12 mouse cellular contexts compared by ENCODE assay signal in genomic region chr5:74738312-74738711, GRCm38 (mm10). TPM values are rescaled to one million over a fixed set of nuclear protein-coding genes. Genes with fewer than 3 reads are reported as not detected.
A peak's percentile ranks its signal among the peaks of the same experiment; 100 is the strongest.
DNase-seq lines count a peak whose midpoint lies in the region; ATAC-seq and TF ChIP-seq lines count a peak whose summit lies in the region.
"Had no signal": no experiment of that assay in that cellular context is flagged by ENCODE, and none has a peak within 500 bp of the region (broad histone marks: within the 10 kb centered on the region; RNA-seq: fewer than 3 reads in every experiment).

No protein-coding gene starts in this region.

- H3K4me1 ChIP-seq in embryonic facial prominence, embryonic 15.5 days: peaks cover 22% of the 10 kb centered on the region
- H3K4me1 ChIP-seq in stomach, postnatal 0 days (replicated peaks; ENCODE audit: control insufficient read depth, insufficient read depth): no peaks in the 10 kb centered on the region

- no peak overlapping the region for H3K9ac ChIP-seq in embryonic facial prominence, embryonic 15.5 days
- H3K9ac ChIP-seq in stomach, postnatal 0 days (ENCODE audit: low read length): no peak overlapping the region
- H3K9ac ChIP-seq: hindbrain, embryonic 14.5 days; liver, embryonic 14.5 days had no signal

- H3K9me3 ChIP-seq in embryonic facial prominence, embryonic 15.5 days (replicated peaks): no peaks in the 10 kb centered on the region
- H3K9me3 ChIP-seq in stomach, postnatal 0 days (ENCODE audit: control insufficient read depth, low read length): no peaks in the 10 kb centered on the region

- peak; percentile 67 for TF ChIP-seq CTCF in stomach, postnatal 0 days (IDR thresholded peaks at IDR 0.05; ENCODE audit: low read depth)

- no peak for TF ChIP-seq EP300 in stomach, postnatal 0 days (optimal IDR thresholded peaks at IDR 0.05)

- peak; percentile 11 to 27 for DNase-seq in heart, postnatal 10 days
- DNase-seq in heart, adult 8-10 months (ENCODE audit: low spot score): no peak
- peak; percentile 59 to 75 for DNase-seq in kidney, postnatal 4 days
- DNase-seq in stomach, postnatal 0 days (ENCODE audit: low spot score): peak; percentile 94
- no peak for DNase-seq in spleen, postnatal 4 days (ENCODE audit: low spot score in 2 of 2)
- no peak for DNase-seq in natural killer cell, adult 2 months (ENCODE audit: low spot score in 2 of 2)

- 64% methylated on average over 3 of the region's 3 CpGs for WGBS in embryonic facial prominence, embryonic 15.5 days
- WGBS in stomach, postnatal 0 days: 45% methylated on average over 3 of the region's 3 CpGs

- no peak overlapping the region; the same call in 1 of the 2 replicates for H3K27ac ChIP-seq in embryonic facial prominence, embryonic 15.5 days (replicated peaks)
- no peak overlapping the region for H3K27ac ChIP-seq in stomach, postnatal 0 days (replicated peaks)
- H3K27ac ChIP-seq: hindbrain, embryonic 14.5 days; liver, embryonic 14.5 days had no signal

- peak; percentile 56; the same call in 1 of the 2 replicates for ATAC-seq in embryonic facial prominence, embryonic 15.5 days (ENCODE audit: insufficient number of reproducible peaks, low FRiP score, low TSS enrichment, low read depth)
- peak; percentile 99 for ATAC-seq in stomach, postnatal 0 days (ENCODE audit: low FRiP score, low TSS enrichment)
- ATAC-seq in megakaryocyte progenitor cell, adult 5-6 weeks (replicated peaks; ENCODE audit: poor library complexity): no peak
- ATAC-seq: forebrain, embryonic 16.5 days had no signal

- intact Hi-C loops in heart, postnatal 10 days (cut with DNase I): no loop called here

- H3K36me3 ChIP-seq in embryonic facial prominence, embryonic 15.5 days: no peaks in the 10 kb centered on the region
- no peaks in the 10 kb centered on the region for H3K36me3 ChIP-seq in stomach, postnatal 0 days (ENCODE audit: control insufficient read depth, insufficient read depth, low read length)

- no peak overlapping the region for H3K4me2 ChIP-seq in embryonic facial prominence, embryonic 15.5 days (replicated peaks)
- no peak overlapping the region for H3K4me2 ChIP-seq in stomach, postnatal 0 days (replicated peaks; ENCODE audit: low read depth)
- H3K4me2 ChIP-seq: hindbrain, embryonic 14.5 days had no signal

- H3K27me3 ChIP-seq in embryonic facial prominence, embryonic 15.5 days: no peaks in the 10 kb centered on the region
- H3K27me3 ChIP-seq in stomach, postnatal 0 days (ENCODE audit: control insufficient read depth, insufficient read depth, low read length): no peaks in the 10 kb centered on the region
- H3K27me3 ChIP-seq: CH12.LX had no signal

- no peak overlapping the region for H3K4me3 ChIP-seq in embryonic facial prominence, embryonic 15.5 days (replicated peaks)
- H3K4me3 ChIP-seq in stomach, postnatal 0 days (ENCODE audit: low read depth, low read length): no peak overlapping the region

RNA-seq across cellular contexts. Expression of gene Lnx1, which starts 35.6 kb away (rescaled TPM):
- total RNA-seq in heart, postnatal 10 days (2021): 1 to 10 TPM; 4.3 to 4.5 TPM
- total RNA-seq in heart, adult 8-10 months (2022): 10 to 100 TPM; 11.3 to 17.8 (median 13.3) TPM
- 3.6 and 4.4 TPM in 2 replicates for polyA plus RNA-seq in embryonic facial prominence, embryonic 15.5 days (2015; fragmentation: Nextera tagmentation; extraction: Ambion mirVana)
- polyA plus RNA-seq in stomach, postnatal 0 days (2015; fragmentation: Nextera tagmentation; extraction: Ambion mirVana): 13.1 and 13.5 TPM in 2 replicates
- 0.10 TPM in 1 of 2 replicates, not detected in the other for total RNA-seq in megakaryocyte progenitor cell, adult 5-6 weeks (2015)
- not detected in 2 replicates for total RNA-seq in megakaryocyte progenitor cell, adult 5-6 weeks (2017)

Comparison
In these comparisons a context has a peak if more than half of its experiments do, and no peak if none do; other contexts are left out.
1. DNase-seq: peak in heart, postnatal 10 days (2 of 2), kidney, postnatal 4 days (2 of 2) and stomach, postnatal 0 days (single experiment); none in heart, adult 8-10 months (single experiment), spleen, postnatal 4 days (0 of 2) and natural killer cell, adult 2 months (0 of 2).
2. RNA of gene Lnx1, which starts 35.6 kb away (total RNA-seq): 11.3 to 17.8 TPM in heart, adult 8-10 months and 4.3 to 4.5 TPM in heart, postnatal 10 days; 0.10 TPM in megakaryocyte progenitor cell, adult 5-6 weeks; every median in the first group is over 4 times any median in the second.